Mouse (Mus musculus) induced T-regulatory cell, adult 2 months (primary cell): ENCODE measurements around the gene Gfod2.

Source experiments
- DNase-seq: peaks from one replicate; pipeline ENCODE4 v3.0.0-alpha.2; 2012; ENCODE audit warnings: low read depth

Gfod2 gene

GRCm38 (mm10) chr8:105768485-105769257 is 10.2 kb upstream of the Gfod2 start:
- DNase-seq, result no peak

GRCm38 (mm10) chr8:105757796-105758276 is 628 bp downstream of the Gfod2 start:
- no peak for DNase-seq

GRCm38 (mm10) chr8:105754688-105755087 is 3.8 kb downstream of the Gfod2 start:
- DNase-seq, result no peak

- no peak for DNase-seq
Measured at GRCm38 (mm10) chr8:105753916-105754315, 4.5 kb downstream of the Gfod2 start.

- no peak for DNase-seq
Measured at GRCm38 (mm10) chr8:105750606-105751005, 7.9 kb downstream of the Gfod2 start.

- DNase-seq, result no peak
Measured at GRCm38 (mm10) chr8:105743301-105743700, 15.2 kb downstream of the Gfod2 start.

GRCm38 (mm10) chr8:105739216-105739615 is 19.2 kb downstream of the Gfod2 start:
- no peak for DNase-seq

- no peak for DNase-seq
Measured at GRCm38 (mm10) chr8:105732186-105732585, 26.3 kb downstream of the Gfod2 start.

GRCm38 (mm10) chr8:105727397-105728124 is 30.9 kb downstream of the Gfod2 start:
- peak; percentile 47 for DNase-seq

GRCm38 (mm10) chr8:105725726-105726125 is 32.7 kb downstream of the Gfod2 start:
- DNase-seq, result no peak

- DNase-seq, result no peak
Measured at GRCm38 (mm10) chr8:105722861-105723260, 35.6 kb downstream of the Gfod2 start.

- no peak for DNase-seq
Measured at GRCm38 (mm10) chr8:105719637-105720036, 38.8 kb downstream of the Gfod2 start.

- DNase-seq, result no peak
Measured at GRCm38 (mm10) chr8:105716302-105716945, 42.0 kb downstream of the Gfod2 start.

GRCm38 (mm10) chr8:105715042-105715441 is 43.4 kb downstream of the Gfod2 start:
- no peak for DNase-seq

- peak; percentile 96 for DNase-seq
Measured at GRCm38 (mm10) chr8:105714139-105714538, 44.3 kb downstream of the Gfod2 start.

- no peak for DNase-seq
Measured at GRCm38 (mm10) chr8:105712286-105712685, 46.2 kb downstream of the Gfod2 start.

- no peak for DNase-seq
Measured at GRCm38 (mm10) chr8:105709317-105709716, 49.1 kb downstream of the Gfod2 start.

GRCm38 (mm10) chr8:105708675-105709074 is 49.8 kb downstream of the Gfod2 start:
- DNase-seq, result no peak

GRCm38 (mm10) chr8:105707498-105708403 is 50.7 kb downstream of the Gfod2 start, which contains the start of the genes 4933405L10Rik and Enkd1:
TSS of gene 4933405L10Rik (plus strand) at chr8:105707655.
TSS of gene Enkd1 (minus strand) at chr8:105708210.
- peak; percentile 92 for DNase-seq

GRCm38 (mm10) chr8:105706426-105706825 is 52.0 kb downstream of the Gfod2 start:
- DNase-seq, result no peak

- no peak for DNase-seq
Measured at GRCm38 (mm10) chr8:105704955-105705354, 53.5 kb downstream of the Gfod2 start.
